Mouse (Mus musculus) G1E (cell line): ENCODE measurements around the gene Kctd12b. TPM values are rescaled to one million over a fixed set of nuclear protein-coding genes. Genes with fewer than 3 reads are reported as not detected.

Source experiments
- ATAC-seq: 2 replicates; pipeline ENCODE4 v1.8.0; 2016; ENCODE audit warnings: mild to moderate bottlenecking; ENCODE audit not compliant: insufficient number of reproducible peaks, poor library complexity, low FRiP score, severe bottlenecking; ENCODE audit errors: extremely low read depth
- DNase-seq: peaks from one replicate; pipeline ENCODE4 v3.0.0; 2012; ENCODE audit warnings: low spot score
- H3K27me3 ChIP-seq: 2 replicates; pipeline ENCODE4 v1.6.1; 2012; ENCODE audit warnings: mild to moderate bottlenecking, low read length, inconsistent platforms; ENCODE audit not compliant: insufficient read depth
- H3K36me3 ChIP-seq: replicated peaks from 2 replicates; pipeline ENCODE3; 2012; ENCODE audit warnings: mild to moderate bottlenecking, inconsistent platforms
- H3K4me1 ChIP-seq: 2 replicates; pipeline ENCODE4 v1.6.1; 2012; ENCODE audit warnings: low read depth, low read length, inconsistent platforms, mixed read lengths; ENCODE audit not compliant: insufficient read depth
- H3K4me3 ChIP-seq: 2 replicates; pipeline ENCODE4 v1.5.1; 2012; ENCODE audit warnings: low read depth, mild to moderate bottlenecking, inconsistent platforms, low read length, moderate library complexity, mixed read lengths
- H3K9me3 ChIP-seq: replicated peaks from 2 replicates; pipeline ENCODE4 v1.6.1; 2012; ENCODE audit warnings: inconsistent platforms
- CTCF ChIP-seq: IDR thresholded peaks from 2 replicates; pipeline ENCODE4 v1.5.1; 2012; ENCODE audit warnings: low read depth, low read length, inconsistent platforms, mixed read lengths
- GATA1 ChIP-seq: IDR thresholded peaks from 2 replicates; pipeline ENCODE4 v1.6.1; 2012; ENCODE audit warnings: borderline replicate concordance, low read length, inconsistent platforms, mixed read lengths
- GATA2 ChIP-seq: IDR thresholded peaks from 2 replicates; pipeline ENCODE4 v1.6.1; 2012; ENCODE audit warnings: low read depth, low read length, inconsistent platforms, borderline replicate concordance
- POLR2AphosphoS5 ChIP-seq: IDR thresholded peaks from 2 replicates; pipeline ENCODE4 v1.6.1; 2012; ENCODE audit warnings: low read depth, low read length, inconsistent platforms; ENCODE audit not compliant: insufficient replicate concordance
- TAL1 ChIP-seq: conservative IDR thresholded peaks from 2 replicates; pipeline ENCODE4 v1.6.1; 2012; ENCODE audit warnings: low read depth, low read length, inconsistent platforms, mixed read lengths
- polyA plus RNA-seq: library from polyadenylated mRNA; stranded (reverse); fragments of >175 nt; gene quantifications from 2 replicates; pipeline ENCODE4 v1.2.3, GENCODE M21; 2012
- total RNA-seq, 2 experiments: library from RNA; stranded (forward) in 1 of 2; stranded (reverse) in 1 of 2; fragments of 200-1000 nt in 1 of 2; fragments of >200 nt in 1 of 2; fragmentation: Nextera tagmentation in 1 of 2; gene quantifications; 2 replicates each; pipeline ENCODE4 v1.2.3; 2014 to 2017

Kctd12b gene
- total RNA-seq (2014; fragmentation: Nextera tagmentation) = not detected in 2 replicates
- total RNA-seq (2017) = 0.11 TPM in 1 of 2 replicates, not detected in the other
- polyA plus RNA-seq = not detected in 2 replicates

DNA sequence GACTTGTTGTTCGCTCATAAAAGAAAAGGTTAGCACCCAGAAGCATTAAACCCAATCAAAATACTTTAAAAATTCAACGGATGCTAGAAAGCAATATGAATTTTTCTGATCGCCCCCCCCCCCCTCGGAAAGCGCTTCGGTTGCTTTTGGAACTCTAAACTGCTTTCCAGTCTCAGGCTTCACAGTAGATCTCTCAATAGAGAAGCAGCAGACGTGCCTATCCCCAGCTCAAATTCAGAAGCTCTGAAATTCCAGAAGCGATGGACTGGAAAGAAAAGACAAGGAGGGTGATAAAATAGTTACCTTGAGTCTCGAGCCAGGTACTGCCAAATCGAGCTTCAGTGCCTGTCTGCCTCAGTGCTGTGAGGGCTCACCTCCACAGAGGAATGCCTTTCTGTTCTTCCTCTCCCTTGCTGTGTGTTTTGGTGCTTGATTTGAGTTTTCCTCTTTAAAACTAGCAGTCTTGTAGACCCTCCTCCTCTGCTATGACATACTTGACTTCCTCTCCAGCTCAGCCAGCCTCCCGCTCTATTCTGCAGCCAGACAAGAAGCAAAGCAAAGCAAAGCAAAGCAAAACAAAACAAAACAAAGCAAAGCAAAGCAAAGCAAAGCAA is at the start of gene Kctd12b:
TSS of gene Kctd12b (minus strand) at position 610 of the 614 bp plus-strand sequence.
- no peaks in the 10 kb centered on the region for H3K4me1 ChIP-seq
- no peaks in the 10 kb centered on the region for H3K36me3 ChIP-seq
- no peak for DNase-seq
- ATAC-seq = no peak
- H3K9me3 ChIP-seq = no peaks in the 10 kb centered on the region
- no peak within 1 kb of the TSS for H3K4me3 ChIP-seq
- no peaks in the 10 kb centered on the region for H3K27me3 ChIP-seq
- no peak for TF ChIP-seq POLR2AphosphoS5
- no peak for TF ChIP-seq GATA2
- TF ChIP-seq GATA1 = no peak
- TF ChIP-seq TAL1 = no peak
- no peak for TF ChIP-seq CTCF

DNA sequence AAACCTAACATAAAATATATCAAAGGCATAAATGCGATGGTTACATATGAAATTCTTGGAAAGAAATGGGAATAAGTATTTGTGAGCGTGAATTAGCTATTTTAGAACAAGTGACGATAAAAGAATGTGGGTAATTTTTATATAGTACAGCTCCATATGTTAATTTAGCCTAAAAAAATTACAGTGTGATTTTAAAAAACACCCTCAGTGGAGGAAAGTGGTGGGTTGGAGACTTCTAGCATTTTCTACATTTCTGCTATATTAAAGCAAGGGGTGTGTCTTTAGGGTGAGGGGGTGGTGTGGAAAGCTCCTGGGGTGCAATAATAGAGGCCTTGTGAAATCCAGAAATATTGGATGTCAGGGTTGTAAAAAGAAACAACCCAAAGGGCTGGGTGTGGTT is 46.3 kb upstream of the Kctd12b start:
- Histone ChIP-seq H3K4me1 (no peaks in the 10 kb centered on the region), H3K4me3 (no peak overlapping the region), H3K9me3 (no peaks in the 10 kb centered on the region), H3K27me3 (no peaks in the 10 kb centered on the region), H3K36me3 (peaks cover 11% of the 10 kb centered on the region)
- DNase-seq (no peak), ATAC-seq (no peak)
- TF ChIP-seq TAL1 = no peak
- TF ChIP-seq POLR2AphosphoS5 = no peak
- TF ChIP-seq GATA1 = no peak
- TF ChIP-seq GATA2 = no peak
- no peak for TF ChIP-seq CTCF

DNA sequence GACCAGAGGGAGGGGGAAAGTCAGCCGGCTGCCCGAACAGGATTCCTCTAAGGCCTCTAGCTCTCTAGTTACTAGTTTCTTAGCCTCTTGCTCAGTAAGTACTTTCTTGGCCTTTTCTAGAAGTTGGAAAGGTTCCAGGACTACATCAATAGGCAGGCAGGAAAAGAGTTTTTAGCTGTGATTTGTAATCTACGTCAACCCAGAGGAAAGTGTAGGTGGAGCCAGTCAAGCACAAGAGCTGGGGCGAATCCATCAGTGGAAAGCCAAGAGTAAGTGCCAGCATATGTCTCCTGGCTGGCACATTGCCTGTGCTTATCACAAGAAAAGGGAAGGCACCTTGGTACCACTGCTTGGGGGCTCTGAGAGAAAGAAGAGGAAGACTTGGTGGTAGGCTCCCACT is 39.5 kb upstream of the Kctd12b start:
- DNase-seq = no peak
- H3K4me1 ChIP-seq = no peaks in the 10 kb centered on the region
- H3K36me3 ChIP-seq = peaks cover 45% of the 10 kb centered on the region
- H3K27me3 ChIP-seq = no peaks in the 10 kb centered on the region
- ATAC-seq = no peak
- H3K9me3 ChIP-seq = no peaks in the 10 kb centered on the region
- no peak overlapping the region for H3K4me3 ChIP-seq
- TF ChIP-seq CTCF (no peak), GATA1 (no peak), GATA2 (no peak), TAL1 (no peak), POLR2AphosphoS5 (no peak)

GRCm38 (mm10) chrX:153724400-153724799 is 28.2 kb upstream of the Kctd12b start:
- H3K36me3 ChIP-seq = peaks cover 8% of the 10 kb centered on the region
- peak overlapping the region; percentile 73 for H3K4me3 ChIP-seq
- peaks cover 6% of the 10 kb centered on the region; the same call in 1 of the 2 replicates for H3K4me1 ChIP-seq
- ATAC-seq (0 out of 2 replicates have a peak, but pooled peaks have one; percentile 6), DNase-seq (no peak)
- no peaks in the 10 kb centered on the region for H3K27me3 ChIP-seq
- H3K9me3 ChIP-seq = no peaks in the 10 kb centered on the region
- TF ChIP-seq GATA2 (no peak), TAL1 (no peak), GATA1 (no peak), CTCF (no peak), POLR2AphosphoS5 (no peak)

DNA sequence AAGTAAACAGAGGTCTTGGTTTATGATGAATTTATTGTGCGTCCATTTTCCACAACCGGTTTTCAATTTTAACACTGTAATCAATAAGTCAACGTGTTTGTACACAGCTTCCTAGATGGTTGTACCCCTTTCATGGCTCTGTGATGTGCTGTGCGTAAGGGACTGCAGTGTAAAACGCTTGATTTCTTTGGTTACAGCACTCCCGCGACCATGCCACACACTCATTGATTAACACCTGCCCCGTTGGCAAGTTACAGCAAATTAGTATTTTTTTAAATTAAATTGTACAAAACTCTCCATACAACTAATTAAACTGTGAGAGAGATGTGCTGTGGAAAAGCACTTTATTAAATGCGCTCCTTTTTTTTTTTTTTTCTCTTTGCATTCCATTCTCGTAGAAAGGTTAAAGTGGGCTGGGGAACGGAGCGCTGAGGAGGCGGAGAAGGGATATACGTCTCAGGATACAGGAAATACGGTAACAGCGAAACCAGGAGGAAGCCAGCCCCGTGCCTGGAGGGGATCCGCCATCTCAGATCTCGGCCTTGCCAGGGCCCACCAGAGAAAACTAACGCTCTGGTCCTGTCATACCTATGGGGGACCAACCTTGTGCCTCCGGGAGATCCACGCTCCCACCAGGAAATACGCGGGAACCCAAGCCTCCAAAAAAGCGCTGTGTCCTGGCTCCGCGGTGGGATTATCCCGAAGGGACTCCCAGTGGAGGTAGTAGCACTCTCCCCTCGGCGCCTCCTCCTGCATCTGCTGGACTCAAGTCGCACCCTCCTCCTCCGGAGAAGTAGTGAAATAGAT is 27.1 kb upstream of the Kctd12b start, which contains the start of gene Nbdy:
TSS of gene Nbdy (plus strand) at position 481 of the 807 bp plus-strand sequence.
- peaks cover 6% of the 10 kb centered on the region; the same call in 1 of the 2 replicates for H3K4me1 ChIP-seq
- no peak for TF ChIP-seq GATA2
- no peak for TF ChIP-seq CTCF
- TF ChIP-seq POLR2AphosphoS5 = no peak
- TF ChIP-seq GATA1 = no peak
- TF ChIP-seq TAL1 = no peak
- peaks cover 8% of the 10 kb centered on the region for H3K36me3 ChIP-seq
- DNase-seq (peak; percentile 15), ATAC-seq (peak; percentile 93)
- no peaks in the 10 kb centered on the region for H3K27me3 ChIP-seq
- H3K4me3 ChIP-seq = peak within 1 kb of the TSS; percentile 73
- H3K9me3 ChIP-seq = no peaks in the 10 kb centered on the region

DNA sequence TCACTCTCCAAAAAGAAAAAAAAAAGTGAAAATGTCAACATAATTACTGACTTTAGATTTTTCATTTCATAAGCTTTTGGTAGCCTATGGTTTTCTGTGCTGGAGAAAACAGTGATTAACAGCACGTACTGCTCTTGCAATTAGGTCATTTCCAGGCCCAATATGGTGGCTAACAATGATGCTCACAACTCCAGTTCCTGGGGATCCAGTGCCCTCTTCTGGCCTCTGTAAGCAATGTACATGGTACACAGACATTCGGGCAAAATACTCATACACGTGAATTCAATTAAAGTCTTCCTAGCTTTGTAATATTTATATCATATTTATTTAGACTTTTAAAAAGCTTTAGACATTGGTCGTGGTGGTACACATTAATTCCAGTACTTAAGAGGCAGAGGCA is 23.4 kb upstream of the Kctd12b start:
- DNase-seq (no peak), ATAC-seq (no peak)
- no peaks in the 10 kb centered on the region for H3K4me1 ChIP-seq
- no peaks in the 10 kb centered on the region for H3K27me3 ChIP-seq
- no peaks in the 10 kb centered on the region for H3K9me3 ChIP-seq
- H3K4me3 ChIP-seq = no peak overlapping the region
- no peaks in the 10 kb centered on the region for H3K36me3 ChIP-seq
- no peak for TF ChIP-seq POLR2AphosphoS5
- TF ChIP-seq GATA1 = no peak
- TF ChIP-seq CTCF = no peak
- no peak for TF ChIP-seq TAL1
- TF ChIP-seq GATA2 = no peak
